Mouse (Mus musculus): Measurements from ENCODE around the gene OR5BS1P.
"Not testable (repeated sequence)": the region's sequence is repeated elsewhere in the genome, so short reads cannot be mapped to it uniquely, and the experiment has no call there.

The OR5BS1P gene

GRCm38 (mm10) chr15:98469596-98469995 lies at the start of gene OR5BS1P:
Gene OR5BS1P, plus strand, starts transcription at chr15:98469896.
- in situ Hi-C loops (cut with MboI, MseI), result no loop called here

- in situ Hi-C loops (cut with MboI, MseI), result no loop called here
Observed at GRCm38 (mm10) chr15:98420897-98421296, 48.8 kb upstream of the OR5BS1P start.

- in situ Hi-C loops (cut with MboI, MseI), result no loop called here
Observed at GRCm38 (mm10) chr15:98424326-98424725, 45.4 kb upstream of the OR5BS1P start.

DNA sequence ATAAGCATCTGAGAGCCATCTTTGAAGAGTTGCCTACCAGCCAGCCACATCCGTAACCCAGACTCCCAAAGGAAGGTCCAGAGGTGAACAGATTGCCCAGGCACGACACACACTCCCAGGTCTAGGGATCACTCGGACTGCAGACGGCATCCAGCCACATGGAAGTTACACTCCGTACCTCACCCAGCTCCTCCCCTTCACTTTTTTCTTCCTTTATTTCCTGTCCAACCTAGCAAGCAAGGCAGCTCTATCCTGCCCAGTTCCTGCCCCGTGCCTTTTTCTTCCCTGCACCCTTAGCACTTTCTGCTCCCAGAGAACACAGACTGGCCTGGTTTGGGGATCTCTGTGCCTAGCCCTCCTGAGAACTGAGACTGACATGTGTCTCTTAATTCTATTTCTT lies 44.9 kb upstream of the OR5BS1P start:
- in situ Hi-C loops (cut with MboI, MseI), result no loop called here

DNA sequence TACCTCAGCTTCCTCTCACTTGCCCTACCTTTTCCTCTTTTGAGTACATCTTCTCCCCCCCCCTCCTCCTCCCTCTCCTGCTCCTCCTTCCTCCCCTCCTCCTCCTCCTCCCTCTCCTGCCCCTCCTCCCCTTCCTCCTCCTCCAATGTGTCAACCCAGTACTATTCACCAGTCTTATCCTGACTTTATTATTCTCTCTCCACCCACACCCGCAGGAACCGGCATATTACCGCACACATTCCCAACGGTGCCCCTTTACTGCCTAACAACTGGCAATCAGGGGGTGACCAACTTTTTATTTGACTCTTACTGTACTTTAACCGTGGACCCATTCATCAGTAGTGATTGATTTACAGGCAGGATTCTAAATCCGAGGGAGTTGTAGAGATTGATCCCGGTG lies 44.5 kb upstream of the OR5BS1P start:
- in situ Hi-C loops (cut with MboI, MseI), result no loop called here

DNA sequence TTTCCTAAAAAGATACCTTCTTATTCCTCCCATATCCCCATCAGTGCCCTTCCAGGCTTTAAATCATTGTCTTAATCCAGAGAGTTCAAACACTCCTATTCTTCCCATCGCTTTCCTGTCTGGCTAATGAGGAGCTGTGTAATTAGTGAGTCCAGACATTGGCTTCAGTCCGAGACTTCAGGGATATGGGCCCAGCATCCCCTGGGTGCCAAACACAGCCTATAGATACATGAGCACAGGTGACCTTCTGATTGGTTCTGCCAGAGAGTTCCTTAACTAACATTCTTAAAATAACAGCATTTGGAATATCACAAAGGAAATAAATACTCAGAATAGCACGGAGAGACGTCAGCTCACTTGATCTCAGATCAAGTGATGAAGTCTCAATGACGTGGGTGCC lies 38.8 kb upstream of the OR5BS1P start, which contains the start of gene Olfr282:
TSS of gene Olfr282 (plus strand) at position 301 of the 400 bp plus-strand sequence.
- in situ Hi-C loops (cut with MboI, MseI), result not testable (repeated sequence)

DNA sequence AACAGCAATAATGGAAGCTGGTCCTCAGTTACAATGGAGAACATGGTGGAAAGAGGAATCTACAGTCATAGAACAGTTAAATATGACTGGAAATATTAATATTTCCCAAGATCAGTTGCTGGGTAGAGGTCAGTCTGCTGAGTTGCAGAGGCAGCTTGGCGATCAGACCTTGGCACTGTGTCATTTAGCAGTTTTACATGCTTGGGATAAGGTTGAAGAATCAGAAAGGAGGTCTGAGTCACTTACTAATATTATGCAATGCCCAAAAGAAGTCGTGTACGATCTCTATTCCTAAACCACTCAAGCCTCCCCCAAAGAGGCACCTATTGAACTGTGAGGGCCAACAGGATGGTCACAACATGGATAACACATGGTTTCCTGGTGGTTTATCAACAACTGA lies 25.1 kb upstream of the OR5BS1P start:
- in situ Hi-C loops (cut with MboI, MseI), result no loop called here

GRCm38 (mm10) chr15:98448521-98448920 lies 21.2 kb upstream of the OR5BS1P start:
- in situ Hi-C loops (cut with MboI, MseI), result no loop called here

DNA sequence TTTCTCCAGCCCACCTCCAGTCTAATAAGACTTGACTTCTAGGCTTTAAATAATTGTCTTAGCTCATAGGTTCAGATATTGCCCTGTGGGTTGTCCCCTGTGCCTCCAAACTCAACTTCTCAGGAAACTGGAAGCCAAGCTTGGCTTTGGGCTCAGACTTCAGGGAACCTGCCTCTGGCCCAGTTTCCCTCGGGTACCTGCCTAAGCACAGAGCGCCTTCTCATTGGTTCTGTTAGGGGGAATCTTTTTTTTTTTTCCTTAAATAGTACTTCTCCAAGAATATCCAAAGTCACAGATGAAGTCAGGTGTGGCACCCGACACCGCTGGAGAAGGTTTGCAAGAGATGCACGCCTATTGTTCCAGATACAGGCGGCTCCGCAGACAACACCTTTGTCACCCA lies 17.4 kb upstream of the OR5BS1P start, which contains the start of gene Olfr281:
TSS of gene Olfr281 (plus strand) at position 301 of the 400 bp plus-strand sequence.
- in situ Hi-C loops (cut with MboI, MseI), result no loop called here

DNA sequence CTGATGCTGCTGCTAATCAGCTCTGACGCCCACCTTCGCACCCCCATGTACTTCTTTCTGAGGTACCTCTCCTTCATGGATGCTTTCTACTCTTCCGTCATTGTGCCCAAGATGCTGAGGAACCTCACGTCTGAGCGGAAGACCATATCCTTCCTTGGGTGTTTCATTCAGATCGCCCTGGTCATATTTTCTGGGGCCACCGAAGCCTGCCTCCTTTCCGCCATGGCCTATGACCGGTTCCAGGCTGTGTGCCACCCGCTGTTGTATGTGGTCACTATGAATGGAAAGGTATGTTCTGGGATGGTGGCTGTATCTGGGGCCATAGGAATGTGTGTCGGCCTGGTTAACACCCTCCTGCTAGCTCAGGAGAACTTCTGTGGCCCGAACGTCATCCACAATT lies 1.8 kb downstream of the OR5BS1P start:
- in situ Hi-C loops (cut with MboI, MseI), result no loop called here

DNA sequence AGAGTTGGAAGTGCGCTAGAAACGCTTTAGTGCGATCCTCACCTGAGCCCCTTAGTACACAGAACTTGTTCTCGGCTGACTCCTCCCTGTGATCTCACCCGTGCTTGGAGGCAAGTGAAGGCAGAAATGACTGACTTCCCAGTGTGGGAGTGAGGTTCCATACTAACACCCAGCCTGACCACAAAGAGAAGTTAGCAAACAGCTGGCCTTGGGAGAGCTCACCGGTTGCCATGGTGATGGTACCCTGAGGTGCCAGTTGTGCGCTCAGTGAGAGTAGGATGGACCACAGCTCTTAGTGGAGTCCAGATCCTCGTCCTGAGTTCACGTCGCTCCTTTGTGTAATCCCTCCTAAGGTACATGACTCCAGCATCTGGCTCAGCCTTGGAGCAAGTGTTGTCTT lies 5.3 kb downstream of the OR5BS1P start:
- in situ Hi-C loops (cut with MboI, MseI), result no loop called here

GRCm38 (mm10) chr15:98475382-98475781 lies 5.7 kb downstream of the OR5BS1P start:
- in situ Hi-C loops (cut with MboI, MseI), result no loop called here

DNA sequence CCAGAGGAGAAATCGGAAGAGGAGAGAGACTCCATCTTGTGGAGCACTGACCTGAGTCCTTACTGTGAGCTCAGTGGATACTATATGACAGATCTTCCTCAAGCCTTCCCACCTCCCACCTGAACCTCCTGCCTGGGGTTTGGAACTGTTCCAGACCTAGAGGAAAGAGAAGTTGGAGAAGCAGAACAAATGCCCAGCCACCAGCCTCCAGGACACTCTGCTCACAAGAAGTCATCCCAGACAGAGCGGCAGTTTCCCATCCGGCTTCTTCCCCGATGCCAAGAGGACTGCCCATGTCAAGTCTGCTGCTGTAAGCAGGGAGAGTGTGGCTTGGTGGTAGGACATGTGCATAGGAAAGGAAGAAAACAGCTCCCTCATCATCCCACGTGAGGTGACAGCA lies 6.6 kb downstream of the OR5BS1P start:
- in situ Hi-C loops (cut with MboI, MseI), result no loop called here

DNA sequence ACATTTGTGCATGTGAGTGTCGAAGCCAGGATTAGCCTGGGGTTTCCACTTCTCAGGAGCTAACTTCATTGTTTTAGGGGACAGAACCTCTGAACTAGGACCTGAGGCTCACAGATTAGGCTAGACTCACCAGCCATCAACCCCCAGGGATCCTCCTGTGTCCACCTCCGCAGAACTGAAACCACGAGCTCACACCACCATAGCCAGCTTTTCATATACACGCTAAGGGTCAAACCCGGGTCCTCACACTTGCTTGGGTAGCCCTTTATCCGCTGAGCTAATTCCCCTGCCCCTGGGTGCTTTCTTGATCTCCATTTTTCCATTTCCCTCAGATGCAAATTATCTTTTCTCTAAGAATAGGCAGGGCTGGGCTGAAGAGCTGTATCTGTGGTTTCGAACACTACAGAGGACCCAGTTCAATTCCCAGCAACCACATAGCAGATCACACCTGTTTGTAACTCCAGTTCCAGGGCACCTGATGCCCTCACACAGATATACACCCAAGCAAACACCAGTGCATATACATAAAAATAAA lies 9.9 kb downstream of the OR5BS1P start:
- in situ Hi-C loops (cut with MboI, MseI), result no loop called here

GRCm38 (mm10) chr15:98482701-98483100 lies 13.0 kb downstream of the OR5BS1P start, which contains the start of gene Lalba:
Gene Lalba, minus strand, starts transcription at chr15:98482721.
- in situ Hi-C loops (cut with MboI, MseI), result no loop called here

DNA sequence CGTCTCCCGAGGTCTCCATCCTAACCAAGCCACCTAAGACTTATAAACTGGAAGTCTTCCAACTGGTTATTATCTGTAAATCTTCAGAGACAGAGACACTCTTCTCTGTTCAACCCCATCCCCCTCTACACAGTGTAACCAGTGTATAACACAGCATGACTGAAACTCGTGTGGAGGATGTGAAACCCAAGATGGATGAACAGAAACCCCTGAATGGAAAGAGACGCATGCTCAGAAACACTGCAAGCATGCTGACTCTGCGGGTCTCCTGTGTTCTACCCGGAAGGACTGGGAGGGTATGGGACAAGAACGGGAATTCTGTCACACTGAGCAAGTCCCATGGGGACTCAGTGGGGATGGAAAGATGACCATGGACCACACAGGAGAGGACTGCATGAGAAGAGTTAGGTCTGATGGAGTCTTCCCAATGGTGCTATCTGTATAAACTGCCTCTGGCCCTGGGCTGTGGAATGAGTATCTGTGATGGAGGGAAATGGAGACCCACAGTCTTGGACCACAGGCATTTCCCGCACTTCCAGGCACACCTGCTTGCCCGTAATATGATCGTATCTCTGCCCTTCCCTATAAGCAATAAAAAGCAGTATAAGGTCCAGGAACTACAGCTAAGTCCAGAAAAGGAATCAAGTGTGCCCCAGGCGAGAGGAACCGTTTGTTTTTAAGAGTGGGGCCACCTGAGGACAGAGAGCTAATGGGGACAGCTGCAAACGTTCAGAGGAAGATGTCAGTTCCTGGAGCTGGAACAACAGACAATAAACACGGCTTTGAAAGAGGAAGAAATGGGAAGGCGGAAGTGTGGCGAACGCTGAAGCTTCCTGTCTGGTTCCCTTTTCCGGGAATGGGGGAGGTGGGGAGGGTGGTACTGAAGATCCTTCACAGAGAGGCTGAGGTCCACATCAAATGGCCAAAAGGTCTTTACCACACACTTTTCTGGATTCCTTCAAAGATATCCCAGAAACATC lies 14.5 kb downstream of the OR5BS1P start:
- in situ Hi-C loops (cut with MboI, MseI), result no loop called here

DNA sequence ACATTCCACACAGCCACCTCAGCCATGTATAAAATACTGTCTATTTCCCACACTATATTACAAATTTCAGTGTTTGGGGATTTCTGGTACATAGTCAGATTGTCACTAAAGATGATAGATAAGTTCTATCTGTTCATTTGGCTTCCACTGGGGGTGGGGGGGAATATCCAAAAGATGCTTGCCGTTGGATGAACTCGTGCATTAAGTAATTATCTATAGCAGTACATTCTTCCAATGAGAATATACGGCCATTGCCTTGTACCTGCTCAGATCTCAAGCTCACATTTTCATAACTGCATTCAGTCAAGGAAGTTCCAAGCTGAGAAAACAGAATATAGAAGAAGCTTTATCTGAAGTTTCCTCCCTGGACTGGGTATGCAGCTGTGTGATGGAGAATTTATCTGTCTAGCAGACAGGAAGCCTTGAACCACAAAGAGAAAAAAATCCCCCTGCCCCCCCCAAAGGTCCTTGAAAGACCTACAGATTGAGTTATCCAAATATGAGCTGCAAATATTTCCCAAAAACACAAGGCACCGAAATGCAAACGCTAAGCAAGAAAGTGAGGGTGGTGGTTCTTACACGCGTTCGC lies 16.8 kb downstream of the OR5BS1P start:
- in situ Hi-C loops (cut with MboI, MseI), result no loop called here

DNA sequence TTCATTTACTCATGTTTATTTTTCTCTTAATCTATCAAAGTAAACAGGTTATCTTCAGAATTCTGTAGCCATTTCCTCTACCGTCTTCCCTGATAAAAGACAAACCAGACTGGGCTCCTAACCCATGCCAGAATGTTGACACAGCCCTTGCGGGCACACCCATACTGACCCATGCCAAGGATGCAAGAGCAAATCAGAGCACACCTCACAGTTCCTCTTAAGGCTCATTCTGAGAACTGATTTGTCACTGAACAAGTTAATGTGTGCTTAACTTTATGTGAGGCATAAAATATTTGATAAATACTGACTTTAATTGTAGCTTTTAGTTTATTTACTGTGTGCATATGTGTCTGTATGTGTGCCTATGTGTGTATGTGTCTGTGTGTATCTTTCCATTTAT lies 21.6 kb downstream of the OR5BS1P start:
- in situ Hi-C loops (cut with MboI, MseI), result no loop called here

GRCm38 (mm10) chr15:98492102-98492501 lies 22.4 kb downstream of the OR5BS1P start, which contains the start of gene Olfr279:
Gene Olfr279, plus strand, starts transcription at chr15:98492402.
- in situ Hi-C loops (cut with MboI, MseI), result no loop called here

DNA sequence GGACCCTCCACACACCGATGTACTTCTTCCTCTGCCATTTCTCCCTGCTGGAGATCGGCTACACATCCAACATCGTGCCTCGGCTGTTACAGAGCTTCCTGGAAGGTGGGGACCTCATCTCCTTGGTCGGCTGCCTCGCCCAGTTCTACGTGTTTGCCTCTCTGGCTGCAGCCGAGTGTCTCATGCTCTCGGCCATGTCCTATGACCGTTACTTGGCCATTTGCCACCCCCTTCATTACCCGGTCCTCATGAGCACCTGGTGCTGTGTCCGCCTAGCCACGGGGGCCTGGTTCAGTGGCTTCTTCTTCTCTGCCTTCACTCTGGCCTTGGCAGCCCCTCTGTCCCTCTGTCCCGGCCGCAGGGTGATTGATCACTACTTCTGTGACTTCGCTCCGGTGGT lies 27.9 kb downstream of the OR5BS1P start:
- in situ Hi-C loops (cut with MboI, MseI), result no loop called here

GRCm38 (mm10) chr15:98503317-98503716 lies 33.6 kb downstream of the OR5BS1P start:
- in situ Hi-C loops (cut with MboI, MseI), result loop anchor here (10.0 kb wide), 1 partner anchor 319 kb away; no protein-coding TSS in a partner anchor

- in situ Hi-C loops (cut with MboI, MseI), result loop anchor here (10.0 kb wide), 1 partner anchor 320 kb away; no protein-coding TSS in a partner anchor
Observed at GRCm38 (mm10) chr15:98504514-98504913, 34.8 kb downstream of the OR5BS1P start.

All from T-helper 1 cell (primary cell).